Comparison of ENCODE assay signal across 11 mouse cellular contexts in the genomic region with DNA sequence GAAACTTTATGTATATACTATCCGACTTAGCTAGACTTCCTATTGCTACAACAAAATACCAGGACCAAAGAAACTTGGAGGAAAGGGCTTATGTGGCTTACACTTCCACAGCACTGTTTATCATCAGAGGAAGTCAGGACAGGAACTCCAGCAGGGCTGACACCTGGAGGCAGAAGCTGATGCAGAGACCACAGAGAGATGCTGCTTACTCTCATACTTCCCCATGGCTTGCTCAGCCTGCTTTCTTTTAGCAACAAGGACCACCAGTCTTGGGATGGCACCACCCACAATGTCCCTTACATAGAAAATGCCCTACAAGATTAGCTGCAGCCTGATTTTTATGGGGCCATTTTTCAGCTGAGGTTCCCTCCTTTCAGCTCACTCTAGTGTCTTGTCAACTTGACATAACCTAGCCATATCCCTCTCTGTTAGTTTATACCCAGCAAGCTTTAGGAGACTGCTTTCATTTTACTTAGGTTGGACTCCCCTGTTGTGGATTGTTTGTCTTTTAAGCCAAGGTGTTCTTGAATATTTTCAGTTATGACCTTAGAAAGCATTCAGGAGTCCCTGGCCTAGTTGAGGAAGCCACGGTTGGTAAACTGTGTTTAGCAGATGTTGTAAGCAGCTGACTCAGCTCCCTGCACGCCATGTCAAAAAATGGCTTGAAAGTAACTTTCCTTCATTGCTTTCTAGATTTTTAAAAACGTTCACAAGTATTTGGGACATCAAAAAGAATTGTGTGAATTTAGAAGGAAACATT.
DNase-seq lines count a peak whose midpoint lies in the region; ATAC-seq and TF ChIP-seq lines count a peak whose summit lies in the region.
"Had no signal": no experiment of that assay in that cellular context is flagged by ENCODE, and none has a peak within 500 bp of the region (broad histone marks: within the 10 kb centered on the region; RNA-seq: fewer than 3 reads in every experiment).

No protein-coding gene starts in this region.

- peak; percentile 33 to 37 for DNase-seq in cerebellum, adult 18-20 months
- no peak for DNase-seq in cerebellum, adult 9-11 months
- peak; percentile 60 for DNase-seq in liver, adult 2 months (ENCODE audit: extremely low read depth, low read depth, low spot score)
- DNase-seq in CH12.LX (ENCODE audit: extremely low read depth), result no peak
- no peak for DNase-seq in layer of hippocampus, adult 9-10 months (ENCODE audit: low spot score)
- DNase-seq: embryo, embryonic 11 days; kidney, postnatal 36 days had no signal

- H3K4me3 ChIP-seq in liver, adult 2 months (ENCODE audit: insufficient read depth, low read depth, low read length), result no peak overlapping the region
- no peak overlapping the region for H3K4me3 ChIP-seq in liver, embryonic 12.5 days
- H3K4me3 ChIP-seq in CH12.LX (replicated peaks in 1 of 3; ENCODE audit: low read depth in 2 of 3, low read length in 2 of 3, poor library complexity in 1 of 3), result no peak overlapping the region
- no peak overlapping the region for H3K4me3 ChIP-seq in midbrain, embryonic 15.5 days

- H3K9ac ChIP-seq in liver, adult 2 months (ENCODE audit: low read depth, low read length), result no peak overlapping the region
- no peak overlapping the region for H3K9ac ChIP-seq in liver, embryonic 12.5 days
- no peak overlapping the region for H3K9ac ChIP-seq in CH12.LX (ENCODE audit: insufficient read depth, low read depth)
- H3K9ac ChIP-seq in midbrain, embryonic 15.5 days, result no peak overlapping the region
- H3K9ac ChIP-seq: hindbrain, embryonic 14.5 days had no signal

- no peak for TF ChIP-seq RAD21 in CH12.LX (IDR thresholded peaks at IDR 0.05; ENCODE audit: low read depth, low read length)

- ATAC-seq in liver, embryonic 12.5 days, result no peak
- ATAC-seq in megakaryocyte progenitor cell, adult 5-6 weeks (replicated peaks; ENCODE audit: poor library complexity), result peak; percentile 49
- ATAC-seq in midbrain, embryonic 15.5 days (replicated peaks), result no peak

- no peaks in the 10 kb centered on the region for H3K27me3 ChIP-seq in liver, adult 2 months (ENCODE audit: control insufficient read depth, insufficient read depth, low read length)
- H3K27me3 ChIP-seq in liver, embryonic 12.5 days (replicated peaks), result no peaks in the 10 kb centered on the region
- H3K27me3 ChIP-seq in CH12.LX (replicated peaks), result no peaks in the 10 kb centered on the region
- no peaks in the 10 kb centered on the region for H3K27me3 ChIP-seq in midbrain, embryonic 15.5 days (replicated peaks)

- WGBS in liver, adult 2 months, result 31% methylated on average over 4 of the region's 4 CpGs
- 45% methylated on average over 4 of the region's 4 CpGs for WGBS in liver, embryonic 12.5 days (ENCODE audit: insufficient replicate concordance)
- WGBS in midbrain, embryonic 15.5 days, result 83% methylated on average over 4 of the region's 4 CpGs

- in situ Hi-C loops in CH12.LX (cut with MboI; ENCODE audit: low pct_ligation_motif_present, low pct_unique_long_range_greater_than_20kb, low sequenced_read_pairs), result no loop called here

- H3K4me2 ChIP-seq in liver, embryonic 12.5 days, result no peak overlapping the region
- H3K4me2 ChIP-seq in CH12.LX (ENCODE audit: insufficient read depth, low read depth, poor library complexity, severe bottlenecking), result peak overlapping the region; percentile 0; the same call in 1 of the 2 replicates
- no peak overlapping the region for H3K4me2 ChIP-seq in midbrain, embryonic 15.5 days
- H3K4me2 ChIP-seq: hindbrain, embryonic 14.5 days had no signal

- dilution Hi-C loops in CH12.LX (cut with MboI; ENCODE audit: extremely low pct_ligation_motif_present, extremely low pct_unique_long_range_greater_than_20kb, low sequenced_read_pairs), result no loop called here

- no peaks in the 10 kb centered on the region for H3K9me3 ChIP-seq in liver, embryonic 12.5 days (replicated peaks)
- H3K9me3 ChIP-seq in CH12.LX (replicated peaks; ENCODE audit: low read length), result no peaks in the 10 kb centered on the region
- no peaks in the 10 kb centered on the region for H3K9me3 ChIP-seq in midbrain, embryonic 15.5 days

- TF ChIP-seq CTCF in liver, adult 2 months (IDR thresholded peaks at IDR 0.05; ENCODE audit: low read depth, low read length), result no peak
- no peak for TF ChIP-seq CTCF in CH12.LX (conservative IDR thresholded peaks at IDR 0.05 in 1 of 2, IDR thresholded peaks at IDR 0.05 in 1 of 2; ENCODE audit: low read depth in 2 of 2, low read length in 2 of 2)

- TF ChIP-seq EP300 in CH12.LX (IDR thresholded peaks at IDR 0.05; ENCODE audit: low read length), result 0 out of 2 replicates have a peak, but pooled peaks have one; percentile 18

- no peaks in the 10 kb centered on the region for H3K36me3 ChIP-seq in liver, adult 2 months (ENCODE audit: control insufficient read depth, insufficient read depth, low read length)
- 0 out of 2 replicates have a peak, but pooled peaks cover 2% of the 10 kb centered on the region for H3K36me3 ChIP-seq in liver, embryonic 12.5 days
- H3K36me3 ChIP-seq in CH12.LX (replicated peaks in 1 of 2; ENCODE audit: control insufficient read depth in 1 of 2, insufficient read depth in 1 of 2, low read length in 1 of 2), result peaks cover 14 to 36% of the 10 kb centered on the region in 2 experiments
- no peaks in the 10 kb centered on the region for H3K36me3 ChIP-seq in midbrain, embryonic 15.5 days (replicated peaks)

- no peak overlapping the region for H3K27ac ChIP-seq in liver, adult 2 months (replicated peaks; ENCODE audit: insufficient read depth, low read depth, low read length)
- no peak overlapping the region for H3K27ac ChIP-seq in liver, embryonic 12.5 days
- no peak overlapping the region for H3K27ac ChIP-seq in CH12.LX (ENCODE audit: insufficient read depth, low read depth)
- H3K27ac ChIP-seq in midbrain, embryonic 15.5 days, result no peak overlapping the region
- H3K27ac ChIP-seq: hindbrain, embryonic 14.5 days had no signal

- peaks cover 29% of the 10 kb centered on the region; the same call in 1 of the 2 replicates for H3K79me2 ChIP-seq in liver, adult 2 months (ENCODE audit: control insufficient read depth, insufficient read depth, low read length)
- H3K79me2 ChIP-seq in CH12.LX (replicated peaks; ENCODE audit: control insufficient read depth, extremely low read depth, insufficient read depth, poor library complexity, severe bottlenecking), result peaks cover 87% of the 10 kb centered on the region

- H3K4me1 ChIP-seq in liver, adult 2 months (ENCODE audit: control insufficient read depth, insufficient read depth, low read length), result peaks cover 28% of the 10 kb centered on the region
- H3K4me1 ChIP-seq in liver, embryonic 12.5 days, result peaks cover 23% of the 10 kb centered on the region
- peaks cover 4 to 64% of the 10 kb centered on the region in 2 experiments for H3K4me1 ChIP-seq in CH12.LX (ENCODE audit: control insufficient read depth in 1 of 2, insufficient read depth in 2 of 2)
- H3K4me1 ChIP-seq in midbrain, embryonic 15.5 days, result peaks cover 11% of the 10 kb centered on the region

- TF ChIP-seq POLR2A in liver, adult 2 months (IDR thresholded peaks at IDR 0.05; ENCODE audit: extremely low read depth, insufficient read depth, low read length), result no peak
- TF ChIP-seq POLR2A in CH12.LX (IDR thresholded peaks at IDR 0.05; ENCODE audit: low read depth, low read length), result no peak

TF ChIP-seq in CH12.LX, 34 proteins besides CTCF, POLR2A, EP300 and RAD21:
- TF ChIP-seq ZC3H11A (IDR thresholded peaks at IDR 0.05; ENCODE audit: low read depth, low read length), result no peak
- TF ChIP-seq MAFK (IDR thresholded peaks at IDR 0.05; ENCODE audit: insufficient replicate concordance, low read length), result peak; percentile 84
- 0 out of 2 replicates have a peak, but pooled peaks have one; percentile 22 for TF ChIP-seq SIN3A (IDR thresholded peaks at IDR 0.05; ENCODE audit: low read length)
- 0 out of 2 replicates have a peak, but pooled peaks have one; percentile 35 for TF ChIP-seq UBTF (IDR thresholded peaks at IDR 0.05; ENCODE audit: low read depth, low read length)

Comparison
In these comparisons a context has a peak if more than half of its experiments do, and no peak if none do; other contexts are left out.
1. DNase-seq: peak in cerebellum, adult 18-20 months (2 of 2) and liver, adult 2 months (single experiment); none in cerebellum, adult 9-11 months (single experiment), CH12.LX (single experiment) and layer of hippocampus, adult 9-10 months (single experiment).